Mouse (Mus musculus) spleen, adult 2 months (tissue): ENCODE results near the gene Cracr2b.

Source experiments
- CTCF ChIP-seq: fragments of 200-500 bp; IDR thresholded peaks from 2 replicates; pipeline ENCODE4 v1.5.1; 2011; ENCODE audit warnings: mild to moderate bottlenecking, inconsistent platforms; ENCODE audit not compliant: insufficient read depth, insufficient read length, insufficient replicate concordance; ENCODE audit errors: extremely low read depth
- POLR2A ChIP-seq: fragments of 200-500 bp; IDR thresholded peaks from 2 replicates; pipeline ENCODE4 v1.6.1; 2011; ENCODE audit warnings: low read depth, low read length, inconsistent platforms

GRCm38 (mm10) chr7:141458661-141459060 is 2.2 kb upstream of the Cracr2b start:
- TF ChIP-seq POLR2A (no peak), CTCF (no peak)
